Mouse (Mus musculus) neutrophil, adult 5-6 weeks (primary cell): ENCODE measurements around the gene Usp47. TPM values are rescaled to one million over a fixed set of nuclear protein-coding genes. Genes with fewer than 3 reads are reported as not detected.
A peak's percentile ranks its signal among the peaks of the same experiment; 100 is the strongest.

Source experiments
- ATAC-seq: fragments of 151-379, 151-347 bp; 2 replicates; pipeline ENCODE4 v1.8.0; 2017; ENCODE audit warnings: mild to moderate bottlenecking, moderate TSS enrichment; ENCODE audit not compliant: insufficient number of reproducible peaks, poor library complexity, low FRiP score, severe bottlenecking; ENCODE audit errors: extremely low read depth
- total RNA-seq: library from RNA; stranded (forward); fragments of 200-1000 nt; gene quantifications from 2 replicates; pipeline ENCODE4 v1.2.3, GENCODE M21; 2017

Usp47 gene
- total RNA-seq: 92.7 and 95.9 TPM in 2 replicates

DNA sequence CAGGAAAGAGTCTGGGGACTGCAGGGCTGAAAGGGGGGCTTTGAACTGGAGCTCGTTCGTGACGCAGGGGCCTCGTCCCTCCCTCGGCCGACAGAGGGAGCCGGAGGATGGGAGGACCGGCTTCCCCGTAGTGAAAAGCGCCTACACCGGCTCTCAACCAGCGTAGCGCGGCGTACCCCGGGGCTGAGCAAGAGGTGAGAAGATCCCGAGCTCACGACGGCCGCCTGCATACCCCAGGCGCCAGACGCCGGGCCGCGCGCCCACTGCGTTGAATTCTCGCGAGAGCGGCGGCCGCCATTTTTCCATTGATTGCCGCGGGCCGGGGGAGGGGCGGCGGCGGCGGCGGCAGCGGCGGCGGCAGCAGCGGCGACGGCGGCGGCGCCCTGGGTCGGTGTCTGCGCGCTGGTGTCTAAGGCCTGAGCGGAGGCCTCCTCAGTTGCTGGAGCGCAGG lies at the start of gene Usp47:
Gene Usp47, plus strand, starts transcription at position 355 of the 451 bp plus-strand sequence.
- peak; percentile 87 for ATAC-seq

DNA sequence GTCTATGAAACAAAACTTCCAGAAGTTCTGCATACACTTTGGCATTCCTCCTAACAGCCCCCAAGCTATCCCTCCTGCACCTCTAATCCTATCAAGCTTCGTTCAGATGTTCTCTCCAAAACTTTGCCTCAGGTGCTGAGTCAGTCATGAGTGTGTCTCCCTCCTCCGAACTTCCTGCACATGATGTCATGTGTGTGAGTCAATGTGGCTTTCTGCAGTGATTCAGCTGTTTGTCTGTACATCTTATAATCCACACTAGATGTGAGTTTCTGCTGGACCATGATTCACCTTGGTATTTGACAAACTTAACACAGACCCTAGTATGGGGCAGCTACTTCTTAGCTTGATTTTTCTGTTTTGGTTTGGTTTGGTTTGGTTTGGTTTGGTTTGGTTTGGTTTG lies 46.9 kb upstream of the Usp47 start:
- no peak for ATAC-seq

DNA sequence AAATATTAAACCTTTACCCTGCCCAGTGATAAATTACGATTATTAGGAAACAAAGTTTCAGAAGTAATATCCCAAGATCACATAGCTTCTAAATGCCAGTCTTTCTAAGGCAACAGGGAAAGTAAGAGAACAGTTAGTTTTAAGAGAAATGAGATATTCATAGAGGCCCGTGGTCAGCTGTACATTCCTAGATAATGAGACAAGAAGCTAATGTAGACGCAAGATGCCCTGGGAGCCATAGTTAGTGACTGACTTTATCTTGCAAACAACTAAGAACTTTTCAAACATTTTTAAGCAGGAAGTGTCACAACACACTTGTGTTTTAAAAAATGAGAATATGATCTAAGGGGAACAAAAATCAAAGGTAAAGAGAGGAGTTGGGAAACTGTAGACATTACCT lies 45.4 kb upstream of the Usp47 start:
- ATAC-seq: no peak

DNA sequence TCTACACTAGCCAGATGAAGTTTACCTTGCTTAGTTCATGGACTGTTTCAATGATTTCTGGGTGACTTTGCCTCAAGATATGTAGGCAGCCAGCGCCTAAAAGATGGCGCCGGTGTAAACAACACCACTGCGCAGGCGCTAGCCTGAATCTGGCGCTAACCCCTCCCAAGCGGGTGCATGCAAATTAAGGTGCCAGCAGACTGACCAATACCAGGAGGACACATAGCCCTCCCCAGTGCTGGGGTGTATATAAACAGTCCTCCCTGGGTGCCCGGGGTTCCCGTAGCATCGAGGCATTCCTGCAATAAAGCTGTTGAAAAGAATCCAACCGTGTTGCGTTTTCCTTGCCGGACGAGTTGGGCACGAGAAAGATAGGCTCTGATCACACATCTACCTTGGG lies 41.0 kb upstream of the Usp47 start:
- no peak for ATAC-seq

DNA sequence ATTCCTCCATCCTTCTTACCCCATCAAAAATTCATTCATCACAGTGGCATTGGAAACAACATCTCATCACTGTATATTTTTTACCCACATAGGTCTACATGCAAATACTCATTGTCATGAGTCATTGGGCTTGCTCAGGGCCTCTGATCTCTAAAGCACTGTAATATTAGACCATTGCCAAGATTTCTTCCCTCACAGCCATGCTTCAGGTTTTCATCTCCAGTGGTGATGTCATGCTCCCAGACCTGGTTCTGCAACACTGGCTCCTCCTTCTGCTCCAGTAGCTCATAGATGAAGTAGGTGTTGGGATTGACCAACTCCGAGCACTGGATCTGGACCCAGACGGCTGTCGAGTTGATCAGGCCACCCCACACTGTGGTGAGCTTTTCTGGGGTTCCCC lies 38.8 kb upstream of the Usp47 start:
- ATAC-seq: no peak

DNA sequence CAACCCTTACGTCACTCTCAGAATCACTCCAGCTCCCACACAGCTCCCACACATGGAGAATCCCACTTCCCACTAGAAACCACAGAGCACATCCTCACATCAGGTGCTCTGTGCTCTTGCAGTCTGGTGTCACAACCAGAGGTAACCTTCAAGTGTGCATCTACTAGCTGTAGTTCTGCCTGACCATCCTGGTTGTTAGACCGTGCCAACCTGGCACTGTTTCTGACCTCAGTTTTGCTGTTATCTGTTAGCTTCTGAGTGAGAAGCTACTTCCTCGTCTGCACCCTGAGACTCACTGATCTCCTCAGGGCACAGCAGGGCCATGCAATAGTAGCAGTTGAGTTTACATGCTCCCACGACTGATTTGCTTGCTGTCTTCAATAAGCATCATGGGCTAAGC lies 38.0 kb upstream of the Usp47 start:
- no peak for ATAC-seq

DNA sequence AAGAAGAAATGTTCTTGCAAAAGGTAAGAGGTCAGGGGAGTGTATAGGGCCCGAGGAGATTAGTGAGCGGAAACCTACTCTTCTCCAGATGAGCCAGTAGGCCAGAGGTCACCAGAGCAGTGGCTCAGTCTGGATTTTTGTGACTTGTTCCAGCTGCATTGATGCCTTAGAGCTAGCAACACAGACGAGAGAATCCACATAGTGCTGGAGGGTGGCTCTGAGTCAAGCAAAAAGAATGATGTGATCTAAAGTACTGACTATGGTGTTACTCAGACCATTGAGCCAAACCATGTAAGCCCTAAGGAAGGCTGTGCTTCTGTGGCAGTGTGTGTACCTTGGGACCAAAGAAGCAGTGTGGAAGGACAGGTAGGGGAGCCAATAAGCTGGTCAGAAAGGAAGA lies 36.4 kb upstream of the Usp47 start:
- ATAC-seq: no peak

DNA sequence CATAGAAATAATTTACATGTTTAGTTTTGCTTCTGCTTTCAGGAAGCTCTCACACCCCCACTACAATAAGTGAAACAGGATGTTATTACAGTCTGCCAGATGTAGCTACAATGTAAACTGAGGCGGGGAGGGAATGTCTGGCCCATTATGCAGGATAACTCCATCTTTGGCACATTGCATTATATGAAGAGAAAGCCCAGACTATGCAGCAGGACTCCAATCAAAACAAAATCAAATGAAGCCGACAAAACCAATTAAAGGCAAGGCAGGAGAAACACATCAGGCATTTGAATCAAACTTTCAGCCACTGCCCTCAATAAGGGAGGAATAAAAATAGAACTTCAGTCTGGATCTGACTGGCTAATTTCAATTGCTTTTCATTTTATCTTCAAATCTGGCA lies 25.9 kb upstream of the Usp47 start:
- no peak for ATAC-seq

DNA sequence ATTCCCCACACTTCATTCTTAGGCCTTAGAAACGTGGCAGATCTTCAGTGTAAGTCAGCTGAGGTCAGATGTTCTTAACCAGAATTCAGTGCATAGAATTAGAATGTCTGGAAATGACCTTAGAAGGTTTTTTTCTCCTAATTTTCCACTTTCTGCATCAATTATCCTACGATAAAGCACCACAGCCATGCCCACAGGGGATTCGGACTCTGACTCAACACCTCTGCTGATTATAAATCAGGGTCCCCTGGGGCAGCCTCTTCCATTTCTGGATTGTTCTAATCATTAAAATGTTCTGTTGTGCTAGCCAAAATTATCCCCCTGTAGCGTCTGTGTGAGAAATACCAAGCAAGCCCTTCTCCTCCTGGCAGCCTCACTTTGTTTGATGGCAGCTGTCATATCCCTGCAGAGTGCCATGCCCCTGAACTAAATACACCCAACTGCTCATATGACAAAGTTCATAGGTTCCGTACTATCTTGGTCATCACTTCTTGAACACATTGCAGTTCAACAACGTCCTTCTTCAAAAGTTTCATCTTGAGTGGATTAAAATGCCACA lies 24.8 kb upstream of the Usp47 start:
- no peak for ATAC-seq

DNA sequence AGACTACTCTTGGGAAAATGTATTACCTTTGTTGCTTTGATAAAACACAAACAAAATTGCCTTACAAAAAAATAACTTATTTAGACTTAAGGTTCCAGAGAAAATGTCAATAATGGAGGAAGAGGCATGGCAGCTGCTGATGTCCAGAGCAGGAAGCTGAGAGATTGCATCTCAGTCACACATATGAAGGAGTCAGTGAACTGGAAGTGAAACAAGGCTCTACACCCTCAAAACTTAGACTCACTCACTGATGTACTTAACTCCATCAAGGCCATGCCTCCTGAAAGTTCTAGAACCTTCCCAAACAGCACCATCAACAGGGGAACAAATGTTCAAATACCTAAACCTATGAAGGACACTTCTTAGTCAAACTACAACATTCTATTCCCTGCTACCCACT lies 23.9 kb upstream of the Usp47 start:
- ATAC-seq: no peak

DNA sequence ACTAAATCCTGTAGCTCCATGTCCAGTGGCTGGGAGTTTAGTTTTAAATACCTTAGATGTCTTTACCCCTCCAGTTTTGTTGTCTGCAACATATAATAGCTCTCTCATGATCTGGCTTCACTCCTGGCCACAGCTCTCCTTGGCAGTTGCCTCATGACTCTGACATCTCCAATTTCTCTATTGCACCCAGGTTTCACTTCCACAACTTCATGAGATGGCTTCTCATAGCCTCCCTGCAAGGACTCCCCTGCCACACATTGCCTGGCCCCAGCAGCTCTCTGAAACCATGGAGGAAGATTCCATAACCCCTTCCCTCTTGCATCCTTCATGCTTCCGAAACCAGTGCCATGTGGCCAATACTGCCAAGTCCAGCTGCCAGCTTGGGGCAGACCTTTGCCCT lies 23.1 kb upstream of the Usp47 start:
- ATAC-seq: no peak

DNA sequence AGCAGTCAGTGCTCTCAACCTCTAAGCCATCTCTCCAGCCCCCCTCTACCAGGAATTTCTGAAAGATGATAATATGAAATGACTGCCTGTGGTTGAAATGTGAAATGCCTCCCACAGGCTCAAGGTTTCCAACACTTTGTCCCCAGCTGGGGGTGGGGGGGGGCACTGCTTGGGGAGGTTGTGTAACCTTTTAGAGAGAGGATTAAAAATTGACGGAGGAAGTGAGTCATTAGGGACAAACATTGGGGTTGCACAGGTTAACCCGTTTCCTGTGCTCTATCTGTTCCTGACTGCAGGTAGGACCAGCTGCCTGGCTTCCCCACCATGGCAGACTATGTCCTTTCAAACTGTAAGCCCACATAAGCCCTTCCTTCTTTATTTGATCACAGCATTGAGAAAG lies 12.8 kb upstream of the Usp47 start:
- no peak for ATAC-seq

DNA sequence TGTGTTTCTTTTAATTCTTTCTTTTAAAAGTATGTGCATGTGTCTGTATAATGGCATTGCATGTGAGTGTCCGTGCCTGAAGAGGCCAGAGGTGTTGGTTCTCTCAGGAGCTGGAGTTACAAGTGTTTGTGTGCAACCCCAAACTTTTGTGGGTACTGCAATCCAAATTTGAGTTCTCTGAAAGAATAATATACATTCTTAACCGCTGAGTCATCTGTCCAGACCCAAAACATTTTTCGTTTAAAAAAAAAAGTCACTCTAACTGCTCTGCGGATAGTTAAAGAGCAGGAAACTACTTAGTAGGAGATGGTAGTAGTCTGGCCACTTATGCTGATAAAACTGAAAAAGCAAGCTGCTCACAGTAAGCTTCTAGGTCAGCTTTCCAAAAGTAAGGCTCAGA lies 12.3 kb upstream of the Usp47 start:
- no peak for ATAC-seq

DNA sequence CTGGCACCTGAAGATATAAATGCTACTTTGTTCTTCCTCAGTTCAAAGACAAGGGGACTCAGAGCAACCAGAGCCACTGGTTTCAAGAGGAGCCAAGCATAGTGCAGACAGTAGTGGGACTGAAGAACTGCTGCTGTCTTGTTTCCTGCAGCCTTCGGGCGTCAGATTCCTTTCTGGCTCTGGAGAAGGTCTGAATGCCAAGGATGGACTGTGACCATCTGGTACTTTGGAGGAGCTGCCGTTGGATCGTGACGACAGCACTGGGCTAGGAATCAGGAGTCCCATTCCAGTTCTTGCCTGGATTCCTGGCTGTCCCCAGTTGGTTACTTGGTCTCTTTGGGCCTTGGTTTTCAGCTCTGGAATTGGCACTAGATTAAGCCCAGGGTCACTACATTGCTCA lies 11.2 kb upstream of the Usp47 start:
- no peak for ATAC-seq

DNA sequence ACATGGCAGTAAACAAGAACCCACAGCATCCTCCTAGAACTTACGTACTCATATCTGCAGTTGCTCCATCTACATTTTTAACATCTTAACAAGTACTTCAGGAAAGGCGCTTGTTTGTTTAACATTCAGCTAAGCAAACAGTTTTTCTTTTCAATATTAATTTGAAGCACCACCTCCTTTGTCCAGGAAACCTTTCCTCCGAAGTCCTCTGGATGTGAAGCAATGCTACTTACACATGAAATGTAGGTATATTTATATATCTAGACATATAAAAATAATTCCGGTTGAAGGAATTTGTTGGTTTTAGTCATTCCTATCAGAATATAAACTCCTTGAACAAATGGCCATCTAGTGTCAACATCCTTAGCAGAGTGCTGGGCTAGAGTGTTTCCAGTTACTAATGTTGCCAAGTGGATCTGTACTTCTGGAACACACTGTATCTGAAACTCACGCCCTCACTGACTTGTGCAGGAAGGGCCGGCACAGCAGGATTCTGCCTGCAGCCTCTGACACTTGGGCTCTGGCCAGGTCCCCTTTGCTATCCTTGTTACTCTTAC lies 10.6 kb upstream of the Usp47 start:
- no peak for ATAC-seq

DNA sequence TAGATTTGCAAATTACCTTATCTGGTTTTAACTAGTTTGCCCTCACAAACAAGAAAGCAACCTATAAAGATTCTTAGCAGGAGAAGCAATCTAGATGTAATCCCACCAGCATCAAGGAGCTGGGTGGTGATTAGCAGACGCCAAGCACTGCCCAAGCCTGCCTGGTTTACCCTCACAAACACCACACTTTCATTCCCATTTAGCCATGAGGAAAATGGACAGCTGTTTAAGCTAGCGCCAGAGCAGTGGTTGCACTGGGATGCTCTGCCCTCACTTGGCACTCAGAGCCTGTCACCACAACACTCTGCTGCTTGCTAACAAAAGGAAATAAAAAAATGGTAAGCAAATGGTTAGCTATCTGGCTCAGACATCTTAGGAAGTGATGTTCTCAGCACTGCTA lies 9.2 kb upstream of the Usp47 start:
- no peak for ATAC-seq

DNA sequence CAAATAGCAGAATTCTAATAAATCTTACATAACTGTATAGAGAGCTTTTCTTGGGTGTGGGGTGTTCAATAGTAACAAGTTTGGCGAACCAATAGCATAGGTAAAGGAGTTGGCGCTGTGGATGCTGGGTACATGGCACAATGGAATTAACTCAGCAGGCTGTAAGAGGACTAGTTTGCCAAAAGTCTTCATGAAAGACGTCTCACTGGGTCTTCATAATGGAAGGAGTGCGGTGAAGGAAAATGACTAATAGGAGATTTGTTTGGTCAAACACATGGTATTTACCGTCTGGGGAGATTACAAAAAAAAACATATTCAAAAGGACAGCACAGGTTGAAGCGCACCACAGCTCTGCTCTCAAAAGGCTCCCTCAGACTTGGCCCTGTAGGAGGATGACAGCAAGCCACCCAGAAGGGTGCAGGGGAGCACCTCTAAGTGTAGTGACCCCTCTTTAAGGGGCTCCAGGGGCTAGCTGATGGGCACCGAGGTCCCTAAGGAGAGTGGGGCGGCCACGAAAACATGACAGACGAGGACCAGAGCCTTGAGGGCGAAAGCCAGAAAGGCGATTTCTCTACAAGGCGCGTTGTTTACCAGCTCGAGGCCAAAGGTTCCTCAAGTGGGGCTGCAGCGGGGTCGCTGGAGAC lies 676 bp upstream of the Usp47 start:
- no peak for ATAC-seq

DNA sequence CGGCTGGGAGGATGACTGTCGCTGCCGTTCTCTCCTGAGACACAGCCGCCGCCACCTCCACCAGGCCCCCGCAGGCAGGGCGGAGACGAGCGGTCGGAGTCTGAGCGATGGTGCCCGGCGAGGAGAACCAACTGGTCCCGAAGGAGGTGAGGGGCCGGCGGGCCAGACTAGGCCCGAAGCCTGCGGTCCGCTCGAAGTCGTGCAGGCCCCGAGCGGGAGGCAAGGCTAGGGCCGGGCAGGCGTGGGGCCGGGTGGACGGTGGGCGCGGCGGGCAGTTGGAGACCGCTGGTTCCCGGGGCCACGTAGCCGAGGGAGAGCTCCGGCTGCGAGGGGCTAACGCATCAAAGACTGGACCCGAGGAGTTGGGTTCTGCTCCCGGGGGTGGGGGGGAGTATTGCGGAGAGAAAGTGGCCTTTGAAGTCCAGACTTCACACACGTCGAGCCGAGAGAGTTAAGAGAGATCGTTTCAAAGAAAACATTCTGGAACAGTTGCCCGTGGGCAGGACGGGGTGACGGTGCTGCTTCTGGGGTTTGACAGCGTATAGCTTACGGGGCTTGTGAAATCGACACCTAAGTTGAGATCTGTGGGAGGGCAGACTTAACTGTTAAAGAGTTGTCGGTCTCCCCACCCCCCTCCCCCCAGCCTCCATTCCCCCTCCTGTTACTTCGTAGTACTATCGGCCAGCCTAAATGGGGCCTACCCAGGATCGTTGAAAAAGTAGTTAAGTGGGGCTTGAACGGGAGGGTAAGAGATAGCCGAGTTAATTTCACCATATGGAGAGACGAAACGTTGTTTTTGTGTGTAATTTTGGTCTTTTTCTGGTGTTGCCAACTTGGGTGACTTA lies 519 bp downstream of the Usp47 start:
- peak; percentile 53 for ATAC-seq

DNA sequence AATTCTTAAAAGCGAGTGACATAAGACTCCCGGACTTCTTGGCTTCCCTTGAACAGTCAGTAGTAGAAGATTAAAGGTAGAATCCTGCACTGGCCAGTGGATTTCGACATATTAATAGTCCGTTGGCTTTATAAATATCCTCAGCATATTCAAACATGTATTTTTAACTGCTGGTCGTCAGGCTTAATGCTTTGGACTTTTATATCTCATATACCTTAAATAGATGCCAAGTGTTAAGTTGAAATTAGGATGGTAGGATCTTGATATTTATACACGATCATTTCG lies 1.1 kb downstream of the Usp47 start:
- no peak for ATAC-seq

DNA sequence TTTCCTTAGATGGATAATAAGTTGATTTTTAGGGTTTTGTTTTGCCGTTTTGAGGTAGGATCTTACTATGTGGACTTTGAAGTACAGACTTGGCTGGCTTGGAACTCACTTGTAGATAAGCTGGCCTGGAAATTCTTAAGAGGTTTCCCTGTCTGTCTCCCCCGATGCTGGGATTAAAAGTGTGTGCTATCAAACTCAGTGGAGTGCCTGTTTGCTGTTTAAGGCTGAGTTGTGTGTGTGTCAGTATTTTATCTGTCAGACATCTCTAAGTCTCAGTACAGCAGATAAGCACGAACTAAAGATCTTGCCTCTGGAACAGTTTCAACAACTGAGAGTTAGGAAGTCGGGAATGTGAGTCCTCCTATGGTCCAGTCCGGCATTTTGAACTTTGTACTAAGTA lies 1.6 kb downstream of the Usp47 start:
- ATAC-seq: no peak
